Mouse (Mus musculus): Measurements from ENCODE around the gene Krtap19-9b. TPM values are rescaled to one million over a fixed set of nuclear protein-coding genes. Genes with fewer than 3 reads are reported as not detected.

The Krtap19-9b gene
- not detected in 2 replicates for polyA plus RNA-seq (2012; rRNA removed)

DNA sequence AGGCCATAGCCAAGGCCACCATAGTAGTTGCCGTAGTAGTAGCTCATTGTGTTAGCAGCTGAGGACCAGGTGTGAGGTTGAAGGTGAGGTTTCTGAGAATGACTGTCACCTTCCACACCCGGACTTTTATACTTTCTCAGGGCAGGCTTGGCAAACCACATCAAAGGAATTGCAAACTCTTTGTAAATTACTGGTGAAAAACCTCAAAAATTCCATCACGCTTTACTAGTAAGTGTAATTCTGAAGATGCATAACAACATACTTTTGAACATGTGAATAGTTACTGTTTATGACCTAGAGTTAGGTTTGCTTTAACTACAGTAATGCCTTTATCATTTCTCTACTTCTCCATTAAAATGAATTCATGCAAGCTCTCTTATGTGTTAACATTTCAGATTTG is at the start of gene Krtap19-9b:
TSS of gene Krtap19-9b (minus strand) at position 101 of the 400 bp plus-strand sequence.
- TF ChIP-seq CTCF (IDR thresholded peaks at IDR 0.05; ENCODE audit: extremely low read depth, insufficient read depth, low read length) (no peak), POLR2A (IDR thresholded peaks at IDR 0.05; ENCODE audit: extremely low read depth, insufficient read depth, low read length) (no peak)
- Histone ChIP-seq H3K27ac (ENCODE audit: insufficient read depth, low read length) (no peak within 1 kb of the TSS), H3K4me3 (ENCODE audit: insufficient read depth, low read length) (no peak within 1 kb of the TSS), H3K4me1 (ENCODE audit: control insufficient read depth, insufficient read depth, low read length) (no peaks in the 10 kb centered on the region)

DNA sequence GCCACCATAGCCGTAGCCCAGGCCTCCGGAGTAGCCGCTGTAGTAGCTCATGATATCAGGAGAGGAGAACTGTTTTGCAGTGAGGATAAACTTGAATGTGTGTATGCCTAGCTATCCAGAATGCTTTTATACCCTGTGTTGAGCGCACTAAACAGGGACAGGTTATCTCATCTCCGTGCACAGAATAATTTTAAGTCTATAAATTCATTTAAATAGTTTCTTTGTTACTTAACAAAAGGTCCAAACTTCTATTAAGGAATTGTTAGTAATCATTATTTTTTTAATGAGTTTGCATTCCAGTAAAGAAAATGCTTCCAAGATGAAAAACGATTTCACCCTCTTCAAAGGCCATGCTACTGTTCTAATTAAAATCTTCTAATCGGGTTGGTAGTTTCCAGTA is 30.7 kb upstream of the Krtap19-9b start, which contains the start of gene Krtap16-3:
TSS of gene Krtap16-3 (minus strand) at position 101 of the 400 bp plus-strand sequence.
- TF ChIP-seq CTCF (IDR thresholded peaks at IDR 0.05; ENCODE audit: extremely low read depth, insufficient read depth, low read length) (no peak), POLR2A (IDR thresholded peaks at IDR 0.05; ENCODE audit: extremely low read depth, insufficient read depth, low read length) (no peak)
- Histone ChIP-seq H3K4me1 (ENCODE audit: control insufficient read depth, insufficient read depth, low read length) (no peaks in the 10 kb centered on the region), H3K4me3 (ENCODE audit: insufficient read depth, low read length) (no peak within 1 kb of the TSS), H3K27ac (ENCODE audit: insufficient read depth, low read length) (no peak within 1 kb of the TSS)

DNA sequence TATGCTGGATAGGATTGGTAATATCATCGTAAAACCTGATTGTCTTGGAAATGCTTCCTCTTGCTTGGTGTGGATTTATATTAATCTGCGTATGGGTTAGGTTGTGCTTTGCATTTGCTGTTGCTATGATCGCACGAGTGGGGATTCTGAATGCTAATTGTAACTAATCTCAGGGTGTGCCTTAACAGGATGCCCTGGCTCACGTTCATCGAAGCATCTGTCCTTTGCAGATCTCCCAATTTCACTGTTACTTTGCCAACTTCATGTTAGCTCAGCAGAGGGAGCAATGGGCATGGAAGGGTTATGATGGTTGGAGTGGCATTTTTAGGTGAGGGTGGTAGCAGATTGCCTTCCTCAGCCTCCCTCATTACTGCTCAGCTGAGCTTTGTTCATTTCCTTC is 9.0 kb upstream of the Krtap19-9b start:
- Histone ChIP-seq H3K4me3 (ENCODE audit: insufficient read depth, low read length) (no peak overlapping the region), H3K4me1 (ENCODE audit: control insufficient read depth, insufficient read depth, low read length) (no peaks in the 10 kb centered on the region), H3K27ac (ENCODE audit: insufficient read depth, low read length) (no peak overlapping the region)
- TF ChIP-seq POLR2A (IDR thresholded peaks at IDR 0.05; ENCODE audit: extremely low read depth, insufficient read depth, low read length) (no peak), CTCF (IDR thresholded peaks at IDR 0.05; ENCODE audit: extremely low read depth, insufficient read depth, low read length) (no peak)

DNA sequence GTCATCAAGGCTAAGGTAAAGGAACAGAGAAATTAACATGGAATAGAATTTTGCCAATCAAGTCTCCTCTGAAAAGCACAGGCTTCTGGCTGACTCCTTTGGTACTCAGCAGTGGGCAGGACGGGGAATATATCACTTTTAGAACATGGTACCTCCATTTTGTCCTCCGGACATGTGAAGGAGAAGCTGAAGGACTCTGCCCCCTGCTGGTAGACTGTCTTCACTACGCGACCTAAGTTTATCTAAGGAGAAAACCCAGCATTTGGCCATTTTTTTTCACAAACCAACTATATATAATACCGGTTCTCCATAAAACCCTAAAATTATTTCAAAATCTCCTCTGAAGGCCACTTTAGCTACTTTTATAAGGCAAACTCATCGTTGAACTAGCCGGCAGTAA is 6.2 kb upstream of the Krtap19-9b start:
- Histone ChIP-seq H3K4me3 (ENCODE audit: insufficient read depth, low read length) (no peak overlapping the region), H3K4me1 (ENCODE audit: control insufficient read depth, insufficient read depth, low read length) (no peaks in the 10 kb centered on the region), H3K27ac (ENCODE audit: insufficient read depth, low read length) (no peak overlapping the region)
- no peak for TF ChIP-seq CTCF (IDR thresholded peaks at IDR 0.05; ENCODE audit: extremely low read depth, insufficient read depth, low read length)
- no peak for TF ChIP-seq POLR2A (IDR thresholded peaks at IDR 0.05; ENCODE audit: extremely low read depth, insufficient read depth, low read length)

DNA sequence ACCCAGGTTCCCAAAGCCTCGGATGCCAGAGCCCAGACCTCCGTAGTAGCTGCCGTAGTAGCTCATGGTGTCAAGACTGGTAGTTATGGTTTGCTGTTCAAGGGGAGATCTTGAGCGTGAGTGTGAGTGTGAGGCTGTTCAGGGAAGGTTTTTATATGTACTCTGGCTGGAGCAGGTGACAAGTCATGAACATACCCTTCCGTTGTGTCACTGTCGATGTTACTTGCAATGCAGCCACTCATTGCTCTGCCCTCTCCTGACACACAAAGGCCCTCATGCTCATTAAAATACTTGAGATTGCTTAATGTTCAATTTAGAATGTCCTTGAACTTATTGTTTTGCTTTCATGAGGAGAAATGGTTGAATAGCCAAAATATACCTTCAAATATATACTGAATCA is 35.7 kb downstream of the Krtap19-9b start, which contains the start of gene Krtap19-5:
TSS of gene Krtap19-5 (minus strand) at position 101 of the 400 bp plus-strand sequence.
- Histone ChIP-seq H3K27ac (ENCODE audit: insufficient read depth, low read length) (no peak within 1 kb of the TSS), H3K4me3 (ENCODE audit: insufficient read depth, low read length) (no peak within 1 kb of the TSS), H3K4me1 (ENCODE audit: control insufficient read depth, insufficient read depth, low read length) (no peaks in the 10 kb centered on the region)
- no peak for TF ChIP-seq POLR2A (IDR thresholded peaks at IDR 0.05; ENCODE audit: extremely low read depth, insufficient read depth, low read length)
- no peak for TF ChIP-seq CTCF (IDR thresholded peaks at IDR 0.05; ENCODE audit: extremely low read depth, insufficient read depth, low read length)

DNA sequence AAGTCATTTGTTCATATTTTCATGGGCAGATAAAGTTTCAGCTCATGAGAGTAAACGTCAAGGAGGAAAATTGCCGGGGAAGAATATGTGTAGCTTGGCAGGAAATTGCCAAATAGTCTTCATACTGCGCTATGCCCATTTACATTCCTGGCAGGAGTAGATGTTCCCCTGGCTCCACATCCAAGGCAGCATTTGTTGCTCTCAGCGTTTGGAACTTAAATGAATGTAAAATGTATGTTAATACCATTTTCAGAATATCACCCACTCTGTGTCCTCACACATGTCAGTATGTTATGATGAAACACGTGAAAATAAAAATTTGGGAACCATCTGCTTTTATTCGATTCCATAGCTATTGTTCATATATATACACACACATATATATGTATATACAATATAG is 45.2 kb downstream of the Krtap19-9b start:
- TF ChIP-seq CTCF (IDR thresholded peaks at IDR 0.05; ENCODE audit: extremely low read depth, insufficient read depth, low read length): no peak
- no peak for TF ChIP-seq POLR2A (IDR thresholded peaks at IDR 0.05; ENCODE audit: extremely low read depth, insufficient read depth, low read length)
- H3K4me3 ChIP-seq (ENCODE audit: insufficient read depth, low read length): no peak overlapping the region

DNA sequence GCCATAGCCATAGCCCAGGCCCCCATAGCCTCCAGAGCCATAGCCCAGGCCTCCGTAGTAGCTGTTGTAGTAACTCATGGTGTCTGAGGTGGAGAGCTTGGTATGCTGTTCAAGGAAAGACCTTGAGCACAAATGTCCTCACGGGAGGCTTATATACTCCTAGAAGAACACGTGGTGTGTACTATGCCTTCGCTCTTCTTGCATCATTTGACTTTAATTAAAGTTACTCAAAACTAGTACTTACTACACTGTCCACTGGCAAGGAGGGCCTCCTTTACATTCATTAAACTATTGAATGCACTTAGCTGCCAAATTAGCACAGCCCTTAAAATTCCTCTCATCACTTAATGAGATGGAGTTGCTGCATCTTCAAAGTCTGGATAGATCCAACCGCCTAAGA is 47.1 kb downstream of the Krtap19-9b start, which contains the start of gene Krtap19-4:
TSS of gene Krtap19-4 (minus strand) at position 101 of the 400 bp plus-strand sequence.
- no peaks in the 10 kb centered on the region for H3K4me1 ChIP-seq (ENCODE audit: control insufficient read depth, insufficient read depth, low read length)
- TF ChIP-seq CTCF (IDR thresholded peaks at IDR 0.05; ENCODE audit: extremely low read depth, insufficient read depth, low read length) (no peak), POLR2A (IDR thresholded peaks at IDR 0.05; ENCODE audit: extremely low read depth, insufficient read depth, low read length) (no peak)
- H3K27ac ChIP-seq (ENCODE audit: insufficient read depth, low read length): no peak within 1 kb of the TSS
- no peak within 1 kb of the TSS for H3K4me3 ChIP-seq (ENCODE audit: insufficient read depth, low read length)

More for the DNA sequence above, 45.2 kb downstream of the Krtap19-9b start:
- Histone ChIP-seq H3K27ac (ENCODE audit: insufficient read depth, low read length) (no peak overlapping the region), H3K4me1 (ENCODE audit: control insufficient read depth, insufficient read depth, low read length) (no peaks in the 10 kb centered on the region)

Other genes starting within 250 kb of the Krtap19-9b start
- not detected in 2 replicates for gene 2310061N02Rik, start 224.3 kb downstream of the Krtap19-9b start, polyA plus RNA-seq (2012; rRNA removed)
- gene Krtap13-1, start 203.4 kb downstream of the Krtap19-9b start, polyA plus RNA-seq (2012; rRNA removed): not detected in 2 replicates
- gene Krtap13, start 180.6 kb downstream of the Krtap19-9b start, polyA plus RNA-seq (2012; rRNA removed): not detected in 2 replicates
- gene 2310034C09Rik, start 173.4 kb downstream of the Krtap19-9b start, polyA plus RNA-seq (2012; rRNA removed): not detected in 2 replicates
- gene 2310057N15Rik, start 158.1 kb downstream of the Krtap19-9b start, polyA plus RNA-seq (2012; rRNA removed): not detected in 2 replicates
- not detected in 2 replicates for gene Gm5965, start 154.4 kb downstream of the Krtap19-9b start, polyA plus RNA-seq (2012; rRNA removed)
- not detected in 2 replicates for gene Gm20741, start 120.0 kb downstream of the Krtap19-9b start, polyA plus RNA-seq (2012; rRNA removed)
- not detected in 2 replicates for gene Krtap15, start 112.0 kb downstream of the Krtap19-9b start, polyA plus RNA-seq (2012; rRNA removed)
- gene Krtap14, start 106.1 kb downstream of the Krtap19-9b start, polyA plus RNA-seq (2012; rRNA removed): not detected in 2 replicates
- not detected in 2 replicates for gene Krtap19-1, start 62.9 kb downstream of the Krtap19-9b start, polyA plus RNA-seq (2012; rRNA removed)
- not detected in 2 replicates for gene Krtap19-2, start 58.0 kb downstream of the Krtap19-9b start, polyA plus RNA-seq (2012; rRNA removed)
- not detected in 2 replicates for gene Krtap19-3, start 54.2 kb downstream of the Krtap19-9b start, polyA plus RNA-seq (2012; rRNA removed)
- gene Krtap19-4, start 47.2 kb downstream of the Krtap19-9b start, polyA plus RNA-seq (2012; rRNA removed): not detected in 2 replicates
- gene Krtap19-5, start 35.8 kb downstream of the Krtap19-9b start, polyA plus RNA-seq (2012; rRNA removed): not detected in 2 replicates
- not detected in 2 replicates for gene Krtap16-3, start 30.6 kb upstream of the Krtap19-9b start, polyA plus RNA-seq (2012; rRNA removed)
- not detected in 2 replicates for gene Krtap22-2, start 78.5 kb upstream of the Krtap19-9b start, polyA plus RNA-seq (2012; rRNA removed)
- gene Gm10229, start 83.0 kb upstream of the Krtap19-9b start, polyA plus RNA-seq (2012; rRNA removed): not detected in 2 replicates
- not detected in 2 replicates for gene Krtap6-1, start 99.4 kb upstream of the Krtap19-9b start, polyA plus RNA-seq (2012; rRNA removed)
- gene Gm10228, start 109.2 kb upstream of the Krtap19-9b start, polyA plus RNA-seq (2012; rRNA removed): not detected in 2 replicates
- not detected in 2 replicates for gene Krtap6-5, start 115.6 kb upstream of the Krtap19-9b start, polyA plus RNA-seq (2012; rRNA removed)
- not detected in 2 replicates for gene 1110025L11Rik, start 131.7 kb upstream of the Krtap19-9b start, polyA plus RNA-seq (2012; rRNA removed)
- not detected in 2 replicates for gene Krtap6-3, start 151.8 kb upstream of the Krtap19-9b start, polyA plus RNA-seq (2012; rRNA removed)
- not detected in 2 replicates for gene Gm6358, start 208.6 kb upstream of the Krtap19-9b start, polyA plus RNA-seq (2012; rRNA removed)
- gene Gm10061, start 218.8 kb upstream of the Krtap19-9b start, polyA plus RNA-seq (2012; rRNA removed): not detected in 2 replicates
- gene Gm9789, start 225.7 kb upstream of the Krtap19-9b start, polyA plus RNA-seq (2012; rRNA removed): not detected in 2 replicates
- gene Gm7735, start 237.2 kb upstream of the Krtap19-9b start, polyA plus RNA-seq (2012; rRNA removed): not detected in 2 replicates
- not detected in 2 replicates for gene 1110057P08Rik, start 242.5 kb upstream of the Krtap19-9b start, polyA plus RNA-seq (2012; rRNA removed)